Mouse (Mus musculus): ENCODE data around the gene Coil. TPM values are rescaled to one million over a fixed set of nuclear protein-coding genes. Genes with fewer than 3 reads are reported as not detected.
A peak's percentile ranks its signal among the peaks of the same experiment; 100 is the strongest.

The Coil gene
- 1 to 10 TPM; 4.1 to 4.2 TPM for total RNA-seq (2021)
- long read RNA-seq, experiment 1, partial matches to known transcripts = 0 of 5 reads
- long read RNA-seq, experiment 1, other reads (novel, unspliced or antisense) = 1 of 5 reads
- long read RNA-seq, experiment 2, transcript Coil-201 (7 exons, 2,607 nt) = major isoform, 6 of 8 reads
- long read RNA-seq, experiment 2, partial matches to known transcripts = 0 of 8 reads
- long read RNA-seq, experiment 2, other reads (novel, unspliced or antisense) = 2 of 8 reads

DNA sequence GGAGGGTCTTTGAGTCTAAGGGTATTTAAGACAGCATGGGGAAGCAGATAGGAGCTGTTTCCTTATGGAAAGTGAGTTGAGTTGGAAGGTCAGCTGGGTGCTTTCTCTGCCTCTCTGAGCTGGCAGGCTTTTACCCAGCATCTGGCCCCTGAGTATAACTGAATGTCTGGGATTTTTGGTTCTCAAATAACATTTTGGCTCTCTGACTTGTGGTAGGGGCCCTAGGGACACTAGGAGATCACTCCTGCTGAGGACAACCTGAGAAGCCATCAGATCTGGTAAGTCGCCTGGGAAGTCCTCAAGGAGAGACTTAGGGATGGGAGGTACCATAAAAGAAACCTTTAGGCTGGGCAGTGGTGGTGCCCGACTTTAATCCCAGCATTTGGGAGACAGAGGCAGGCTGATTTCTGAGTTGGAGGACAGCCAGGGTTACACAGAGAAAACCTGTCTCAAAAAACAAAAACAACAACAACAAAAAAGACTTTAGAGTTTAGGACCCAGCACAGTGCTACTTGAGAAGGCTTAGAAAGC is at the start of gene Coil:
Gene Coil, plus strand, starts transcription at position 51 of the 531 bp plus-strand sequence.
- no peak for DNase-seq
- intact Hi-C loops (cut with DNase I; ENCODE audit: low total_unique reads) = no loop called here

DNA sequence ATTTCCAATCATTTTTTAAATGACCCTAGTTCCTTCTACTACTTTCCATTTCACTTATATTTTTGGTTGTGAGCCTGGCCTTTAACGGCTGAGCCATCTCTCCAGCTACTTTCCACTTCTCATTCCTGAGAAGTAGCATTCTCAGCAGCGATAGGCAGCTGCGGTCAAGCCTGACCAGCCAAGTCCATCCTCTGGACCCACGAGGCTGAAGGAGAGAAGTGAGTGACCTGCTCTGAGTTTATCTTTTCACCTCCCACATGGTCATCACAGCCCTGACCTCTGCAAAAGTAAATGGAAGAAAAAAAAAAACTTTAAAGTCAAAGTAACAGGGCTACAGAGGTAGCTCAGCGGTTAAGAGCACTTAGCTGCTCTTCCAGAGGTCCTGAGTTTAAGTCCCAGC is 43.5 kb upstream of the Coil start:
- no peak for DNase-seq
- intact Hi-C loops (cut with DNase I; ENCODE audit: low total_unique reads) = no loop called here

DNA sequence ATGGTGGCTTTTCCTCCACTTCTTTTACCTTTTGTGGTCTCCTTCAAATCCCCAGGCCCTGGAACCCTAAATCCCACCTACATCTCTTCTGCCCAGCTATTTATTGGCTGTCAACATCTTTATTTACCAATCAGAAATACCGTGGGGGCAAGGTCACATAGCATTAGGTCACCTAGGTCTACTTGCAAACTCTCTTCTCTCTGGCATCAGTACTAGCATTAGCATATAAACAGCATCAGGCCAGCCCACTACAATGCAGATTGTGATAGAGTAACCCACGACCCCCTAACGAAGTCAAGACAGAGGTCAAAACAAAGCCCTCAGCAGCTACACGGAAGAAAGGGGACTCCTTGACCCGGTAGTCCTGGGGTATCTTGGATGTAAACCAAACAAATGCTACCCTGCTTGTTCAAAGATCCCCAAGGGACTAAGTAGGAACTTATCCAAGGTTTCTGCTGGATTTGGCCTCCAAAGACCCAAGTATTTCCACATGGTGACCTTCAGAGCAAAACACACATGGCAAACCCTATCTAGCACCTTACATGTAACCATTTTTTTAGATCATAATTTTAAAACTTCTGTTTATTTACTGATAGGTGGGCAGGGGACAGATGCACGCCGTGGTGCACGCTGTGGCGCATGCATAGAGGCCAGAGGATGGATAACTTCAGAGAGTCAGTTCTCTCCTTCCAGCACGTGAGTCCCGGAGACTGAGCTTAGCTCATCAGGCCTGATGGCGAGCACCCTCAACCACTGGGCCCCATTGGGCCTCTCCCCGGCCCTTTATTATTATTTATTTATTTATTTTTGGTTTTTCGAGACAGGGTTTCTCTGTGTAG is 38.1 kb upstream of the Coil start:
- no peak for DNase-seq
- intact Hi-C loops (cut with DNase I; ENCODE audit: low total_unique reads) = no loop called here

DNA sequence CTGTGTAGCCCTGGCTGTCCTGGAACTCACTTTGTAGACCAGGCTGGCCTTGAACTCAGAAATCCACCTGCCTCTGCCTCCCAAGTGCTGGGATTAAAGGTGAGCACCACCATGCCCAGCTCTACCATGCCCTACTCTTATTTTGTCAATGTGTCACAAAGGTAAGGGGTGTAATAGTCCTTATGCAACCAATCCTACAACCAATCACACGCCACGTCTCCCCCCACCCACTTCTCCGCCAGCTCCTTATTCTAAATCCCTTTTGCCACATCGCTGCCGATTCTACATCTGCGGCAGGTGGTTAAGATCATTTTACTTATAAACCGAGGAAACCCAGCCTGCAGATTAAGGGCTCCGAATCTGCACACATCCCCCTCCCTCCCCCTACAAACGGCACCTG is 37.0 kb upstream of the Coil start:
- DNase-seq = no peak
- intact Hi-C loops (cut with DNase I; ENCODE audit: low total_unique reads) = no loop called here

DNA sequence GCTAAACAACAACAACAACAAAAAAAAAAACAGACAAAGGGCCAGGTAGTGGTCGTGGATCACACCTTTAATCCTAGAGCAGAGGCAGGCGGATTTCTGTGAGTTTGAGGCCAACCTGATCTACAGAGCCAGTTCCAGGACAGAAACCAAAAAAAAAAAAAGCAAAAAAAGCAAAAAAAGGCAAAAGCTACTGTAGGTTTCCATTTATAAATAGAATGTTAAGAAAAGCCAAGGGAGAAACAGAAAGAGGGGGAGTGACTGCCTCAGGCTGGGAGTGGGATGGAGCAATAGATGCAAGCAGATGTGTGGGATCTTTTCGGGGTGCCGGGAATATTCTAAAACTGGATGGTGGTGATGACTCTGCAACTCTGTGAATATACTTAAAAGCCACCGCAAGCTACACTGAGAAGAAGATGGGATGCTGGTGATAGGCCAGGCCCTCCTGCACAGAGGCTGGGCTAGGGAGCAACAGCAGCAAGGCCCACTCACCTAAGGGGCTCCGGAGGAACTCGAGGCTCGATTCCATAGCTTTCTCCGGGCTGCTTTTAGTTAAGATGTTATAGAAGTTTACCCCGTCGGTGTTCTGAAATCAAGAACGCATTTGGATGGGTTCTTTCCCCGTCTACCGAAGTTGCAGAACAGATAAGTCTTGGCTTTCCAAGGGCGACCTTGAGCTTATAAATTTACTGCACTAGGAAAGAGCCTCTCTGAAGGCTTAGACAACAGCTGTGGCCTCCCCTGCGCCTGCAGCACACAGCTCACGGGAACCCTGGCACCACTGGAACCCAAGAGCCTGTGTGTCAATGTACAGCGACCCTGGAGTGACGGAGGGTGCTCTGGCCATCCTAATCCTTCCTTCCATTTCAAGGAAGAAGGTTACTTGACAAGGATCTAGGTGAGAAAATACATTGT is 35.7 kb upstream of the Coil start:
- intact Hi-C loops (cut with DNase I; ENCODE audit: low total_unique reads) = no loop called here
- DNase-seq = no peak

DNA sequence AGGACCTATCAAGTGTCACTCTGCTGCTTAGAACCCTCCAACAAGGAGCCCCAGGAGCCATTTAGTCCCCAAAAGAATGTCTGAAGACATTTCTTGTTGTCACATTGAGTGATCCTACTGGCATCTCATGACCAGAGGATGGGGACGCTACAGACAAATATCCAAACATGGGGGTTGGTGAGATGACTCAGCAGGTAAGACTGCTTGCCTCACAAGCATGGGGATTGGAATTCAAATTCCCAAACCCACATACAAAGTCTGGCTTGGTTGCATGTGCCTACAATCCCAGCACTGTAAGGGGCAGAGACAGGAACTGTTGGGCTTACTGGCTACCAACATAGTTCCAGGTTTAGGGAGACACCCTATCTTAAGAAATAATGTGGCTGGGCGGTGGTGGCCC is 32.2 kb upstream of the Coil start:
- intact Hi-C loops (cut with DNase I; ENCODE audit: low total_unique reads) = no loop called here
- DNase-seq = no peak

DNA sequence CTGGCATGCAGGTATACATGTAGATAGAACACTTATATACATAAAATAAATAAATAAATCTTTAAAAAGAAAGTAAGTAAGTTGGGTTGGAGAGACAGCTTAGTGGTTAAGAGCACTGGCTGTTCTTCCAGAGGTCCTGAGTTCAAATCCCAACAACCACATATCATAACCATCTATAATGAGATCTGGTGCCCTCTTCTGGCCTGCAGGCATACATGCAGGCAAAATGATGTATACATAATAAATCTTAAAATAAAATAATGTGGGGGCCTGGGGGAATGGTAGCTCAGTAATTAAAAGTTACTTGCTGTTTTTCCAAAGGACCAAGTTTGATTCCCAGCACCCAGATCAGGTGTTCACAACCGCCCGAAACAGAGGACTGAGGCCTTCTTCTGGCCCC is 31.3 kb upstream of the Coil start:
- no peak for DNase-seq
- intact Hi-C loops (cut with DNase I; ENCODE audit: low total_unique reads) = no loop called here

DNA sequence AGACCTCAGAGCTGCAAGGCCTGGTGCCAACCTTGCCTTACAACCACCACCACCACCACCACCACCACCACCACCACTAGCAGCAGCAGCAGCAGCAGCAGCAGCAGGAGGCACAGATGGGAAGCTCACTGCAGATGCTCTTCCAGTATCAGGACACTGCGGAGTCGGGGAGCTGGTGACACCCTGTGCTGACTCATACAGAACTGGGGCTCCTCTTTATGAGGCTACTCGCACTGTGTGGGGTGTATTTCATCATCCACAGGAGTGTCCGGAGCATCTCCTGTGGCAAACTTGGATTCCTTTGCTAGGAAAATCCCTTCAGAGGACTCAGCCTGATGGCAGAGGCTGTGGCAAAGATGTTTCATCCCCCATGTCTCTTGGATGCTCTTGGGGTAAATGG is 30.4 kb upstream of the Coil start:
- intact Hi-C loops (cut with DNase I; ENCODE audit: low total_unique reads) = no loop called here
- DNase-seq = no peak

DNA sequence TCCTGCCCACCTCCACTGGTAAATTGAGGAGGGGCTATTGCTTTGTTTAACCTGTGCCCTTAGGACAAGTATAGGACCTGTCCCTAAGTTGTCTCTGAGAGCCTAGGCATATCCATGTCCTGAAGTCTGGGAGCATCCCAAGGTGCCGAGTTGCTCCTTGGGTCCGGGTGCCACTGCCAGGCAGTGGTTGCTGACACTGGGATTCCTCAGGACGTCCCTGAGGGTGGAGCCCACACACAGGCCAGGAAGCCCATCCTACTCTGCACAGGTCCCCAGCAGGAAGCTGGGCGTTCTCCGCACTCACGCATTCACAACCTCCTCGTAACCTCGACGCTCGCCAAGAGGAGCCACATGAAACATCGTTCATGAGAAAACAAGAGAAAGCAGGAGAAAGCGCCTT is 28.6 kb upstream of the Coil start:
- intact Hi-C loops (cut with DNase I; ENCODE audit: low total_unique reads) = no loop called here
- no peak for DNase-seq

DNA sequence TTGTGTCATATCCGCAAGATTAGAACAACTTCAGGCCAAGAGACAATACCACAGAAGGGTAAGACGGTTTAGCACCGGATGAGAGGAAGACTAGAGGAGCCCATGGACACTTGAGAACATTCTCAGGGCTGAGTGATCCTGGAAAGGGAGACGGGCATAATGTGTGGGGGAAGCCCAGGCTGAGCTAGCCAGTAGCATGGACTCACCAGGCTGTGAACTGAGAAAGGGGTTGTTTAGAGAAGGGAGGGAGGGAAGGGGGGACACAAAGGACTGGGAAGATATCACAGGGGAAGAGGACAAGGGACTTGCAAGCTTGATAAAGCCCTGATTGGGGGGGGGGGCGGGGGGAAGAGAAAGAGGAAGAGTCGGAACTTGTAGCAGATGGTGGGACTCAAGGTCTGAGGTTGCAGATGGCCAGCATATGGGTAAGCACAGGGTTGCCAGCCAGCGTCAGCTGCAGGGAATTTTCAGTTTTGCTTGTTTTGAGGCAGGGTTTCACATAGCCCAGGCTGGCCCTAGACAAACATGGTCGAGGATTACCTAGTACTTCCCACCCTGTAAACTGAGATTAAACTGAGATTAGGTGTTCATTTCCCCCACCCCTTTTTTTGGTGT is 24.0 kb upstream of the Coil start:
- DNase-seq = no peak
- intact Hi-C loops (cut with DNase I; ENCODE audit: low total_unique reads) = no loop called here

DNA sequence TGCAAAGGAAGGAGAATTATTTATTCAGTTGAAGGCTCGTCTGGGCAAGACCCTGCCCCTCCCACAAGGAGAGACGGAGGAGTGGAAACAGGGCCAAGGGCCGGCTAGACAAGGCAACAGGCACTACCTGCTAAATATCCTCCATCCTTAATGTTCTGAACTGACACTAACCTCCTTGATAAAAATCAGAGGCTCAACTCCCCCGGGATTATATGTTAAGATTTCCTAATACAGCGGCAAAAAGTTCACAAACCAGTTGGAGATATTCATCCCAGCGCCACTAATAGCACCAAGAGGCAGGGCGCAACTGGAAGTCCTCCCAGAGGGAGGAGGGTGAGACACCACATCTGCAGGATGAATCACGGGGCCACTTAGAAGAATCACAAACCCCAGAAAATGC is 21.2 kb upstream of the Coil start:
- DNase-seq = no peak
- intact Hi-C loops (cut with DNase I; ENCODE audit: low total_unique reads) = no loop called here

DNA sequence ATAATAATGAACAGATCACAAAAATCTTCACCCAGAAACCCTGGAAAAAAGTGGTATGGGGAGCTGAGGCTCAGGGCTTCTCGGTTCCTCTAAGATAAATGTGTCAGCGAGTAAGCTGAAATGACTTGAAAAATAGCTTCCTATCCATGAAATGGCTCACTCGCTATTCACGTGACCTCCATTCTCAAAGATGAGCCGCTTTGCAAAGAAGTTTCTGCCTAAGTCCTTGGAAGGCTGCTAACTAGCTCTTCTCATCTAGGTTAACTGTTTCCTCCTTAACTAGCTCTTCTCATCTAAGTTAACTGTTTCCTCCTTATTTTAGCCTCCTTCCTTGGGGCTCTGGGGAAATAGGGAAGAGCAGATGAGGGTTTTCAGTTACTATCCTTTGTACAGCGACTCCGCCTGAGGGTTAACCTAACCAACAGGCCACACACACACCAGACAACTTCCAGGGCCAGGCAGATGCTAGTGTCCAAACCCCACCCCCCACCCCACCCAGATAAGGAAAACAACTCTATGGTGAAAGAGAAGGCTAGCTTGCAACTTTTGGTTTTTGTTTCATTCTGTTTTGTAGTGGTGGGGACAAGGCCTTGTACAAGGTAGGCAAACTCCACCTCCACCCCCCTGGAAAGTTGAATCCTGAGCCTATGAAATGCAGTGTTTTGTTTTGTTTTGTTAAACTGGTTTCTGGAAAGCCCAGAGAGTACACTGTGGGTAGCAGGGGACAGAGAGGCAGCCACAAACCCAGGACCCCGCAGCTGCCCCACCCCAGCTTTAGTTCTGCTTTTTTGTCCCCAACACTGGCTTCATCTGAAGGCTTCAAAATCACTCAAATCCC is 20.0 kb upstream of the Coil start:
- intact Hi-C loops (cut with DNase I; ENCODE audit: low total_unique reads) = no loop called here
- DNase-seq = no peak

DNA sequence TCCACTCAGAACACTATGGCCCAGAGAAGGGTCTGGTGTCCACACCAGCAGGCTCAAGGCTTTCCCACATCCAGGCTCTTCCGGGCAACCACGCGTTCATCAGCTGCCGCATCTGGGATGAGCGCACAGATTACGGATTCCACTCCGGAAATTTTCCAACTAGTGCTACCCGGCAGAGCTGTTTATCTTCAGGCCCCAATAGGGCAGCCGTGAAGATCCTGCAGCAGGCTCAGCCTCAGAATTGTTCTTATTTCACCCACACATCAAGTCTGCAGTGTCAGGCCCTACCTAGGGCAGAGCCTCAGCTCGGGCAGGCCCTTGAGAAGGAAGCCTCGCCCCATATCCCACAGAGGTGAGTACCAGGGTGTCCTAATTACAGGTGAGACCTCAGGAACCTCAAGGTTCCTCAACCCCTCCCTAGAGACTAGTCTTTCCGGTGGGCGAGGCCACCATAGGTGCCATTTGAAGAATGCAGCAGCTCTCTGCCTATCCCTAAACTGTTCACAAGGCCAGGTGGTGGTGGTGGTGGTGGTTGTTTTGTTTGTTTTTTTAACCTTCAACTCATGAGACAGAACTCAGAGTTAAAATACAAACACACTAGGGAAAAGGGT is 19.3 kb upstream of the Coil start:
- DNase-seq = no peak
- intact Hi-C loops (cut with DNase I; ENCODE audit: low total_unique reads) = no loop called here

DNA sequence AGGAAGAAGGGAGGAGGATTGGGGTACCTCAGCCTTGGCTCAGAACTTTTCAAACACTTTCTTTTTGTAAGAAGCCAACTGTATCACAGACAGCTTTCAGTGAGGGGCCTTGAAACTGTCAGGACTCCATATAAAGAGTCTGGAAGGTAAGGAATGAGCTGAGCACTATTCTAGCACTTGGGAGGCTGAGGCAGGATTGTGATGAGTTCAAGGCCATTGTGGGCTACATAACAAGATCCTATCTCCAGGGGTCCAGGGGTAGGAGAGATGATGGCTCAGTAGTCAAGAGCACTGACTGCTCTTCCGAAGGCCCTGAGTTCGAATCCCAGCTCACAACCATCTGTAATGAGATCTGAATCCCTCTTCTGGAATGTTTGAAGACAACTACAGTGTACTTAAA is 18.5 kb upstream of the Coil start:
- intact Hi-C loops (cut with DNase I; ENCODE audit: low total_unique reads) = no loop called here
- no peak for DNase-seq

DNA sequence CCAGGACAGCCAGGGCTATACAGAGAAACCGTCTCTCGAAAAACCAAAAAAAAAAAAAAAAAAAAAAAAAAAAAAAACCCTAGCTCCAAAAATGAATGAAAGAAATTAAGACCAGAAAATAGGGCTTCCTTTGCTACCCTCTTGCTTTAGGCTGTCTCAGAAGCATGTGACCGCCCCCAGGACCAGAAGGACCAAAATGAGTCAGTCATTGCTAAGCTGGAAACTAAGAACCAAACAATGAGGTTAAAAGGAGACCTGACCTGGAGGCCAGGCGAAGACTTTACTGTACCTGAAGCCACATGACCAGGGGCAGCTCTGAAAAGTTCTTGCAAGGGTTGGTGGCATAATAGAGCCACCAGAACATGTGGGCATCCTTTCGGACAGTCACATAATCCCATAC is 17.9 kb upstream of the Coil start:
- intact Hi-C loops (cut with DNase I; ENCODE audit: low total_unique reads) = no loop called here
- DNase-seq = no peak

DNA sequence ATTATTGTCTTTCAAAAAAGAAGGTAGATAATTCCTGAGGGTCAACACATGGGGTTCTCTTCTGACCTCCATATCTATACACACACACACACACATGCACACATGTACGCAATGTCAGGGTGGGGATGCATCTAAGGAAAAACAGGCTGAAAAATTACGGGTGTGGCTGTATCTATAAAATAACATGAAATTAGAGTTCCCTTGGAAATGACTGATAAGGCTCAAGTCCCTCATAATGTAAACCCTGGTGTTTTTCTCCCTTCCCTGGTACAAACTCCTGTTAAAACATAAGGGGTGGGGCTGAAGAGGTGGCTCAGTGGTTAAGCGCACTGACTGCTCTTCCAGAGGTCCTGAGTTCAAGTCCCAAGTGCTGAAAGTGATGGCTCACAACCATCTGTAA is 16.5 kb upstream of the Coil start:
- DNase-seq = no peak
- intact Hi-C loops (cut with DNase I; ENCODE audit: low total_unique reads) = no loop called here

DNA sequence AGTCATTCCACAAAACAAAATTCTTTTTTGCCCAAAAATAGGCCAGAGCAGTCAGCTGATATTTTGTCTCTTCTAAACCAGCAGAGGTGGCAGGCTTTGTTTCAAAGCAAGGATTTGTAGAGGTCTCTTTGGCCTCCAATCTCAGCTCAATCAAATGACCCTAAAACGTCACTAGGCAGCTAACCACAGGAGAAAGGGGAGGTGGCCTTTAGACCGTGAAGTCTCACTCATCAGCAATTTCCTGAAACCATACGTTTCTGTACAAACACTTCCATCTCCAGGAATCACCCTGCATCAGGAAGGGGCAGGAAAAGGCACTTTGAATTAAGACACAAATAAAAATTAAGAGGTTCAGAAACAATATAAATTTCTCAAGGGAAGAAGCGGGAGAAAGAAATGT is 15.2 kb upstream of the Coil start:
- intact Hi-C loops (cut with DNase I; ENCODE audit: low total_unique reads) = loop anchor here (5.0 kb wide), 1 partner anchor 108 kb away; no protein-coding TSS in a partner anchor
- DNase-seq = no peak

DNA sequence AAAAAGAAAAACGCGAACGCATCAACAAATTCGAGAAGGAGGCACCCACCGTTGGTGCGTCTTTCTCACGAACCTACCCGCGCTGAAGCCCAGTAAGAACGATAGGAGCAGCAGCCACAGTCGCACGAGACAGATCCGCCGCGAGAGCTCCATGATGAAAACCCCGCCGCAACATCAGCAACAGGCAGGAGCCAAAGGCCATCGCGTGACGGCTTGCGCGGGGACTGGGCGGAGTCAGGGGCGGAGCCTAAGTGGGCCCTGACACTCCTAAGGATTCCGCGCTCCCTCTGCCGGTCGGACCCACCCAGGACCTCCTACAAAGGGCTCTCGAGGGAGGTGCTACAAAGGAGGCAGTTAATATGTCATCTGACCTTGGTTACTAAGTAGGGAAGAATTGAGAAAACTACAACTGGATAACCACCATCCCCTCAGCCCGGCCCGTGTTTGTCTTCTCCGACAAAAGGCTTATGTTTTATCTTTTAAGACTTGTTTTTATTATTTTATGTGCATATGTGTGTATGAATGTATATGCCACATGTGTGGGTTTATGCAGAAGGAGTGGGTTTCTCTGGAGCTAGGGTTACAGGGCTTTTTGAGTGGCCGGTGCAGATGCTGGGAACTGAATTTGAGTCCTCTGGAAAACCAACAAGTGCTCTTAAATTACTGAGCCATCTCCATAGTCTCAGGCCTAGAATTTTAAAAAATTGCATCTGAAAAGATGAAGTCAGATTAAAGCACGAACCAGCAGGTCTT is 14.7 kb upstream of the Coil start, which contains the start of gene Scpep1:
Gene Scpep1, minus strand, starts transcription at position 249 of the 753 bp plus-strand sequence.
- intact Hi-C loops (cut with DNase I; ENCODE audit: low total_unique reads) = loop anchor here (5.0 kb wide), 1 partner anchor 108 kb away; no protein-coding TSS in a partner anchor
- DNase-seq = peak; percentile 98

Data from gastrocnemius, postnatal 14 days (tissue).